Mouse (Mus musculus): ENCODE results near the gene Fsd1l.

GRCm38 (mm10) chr4:53623711-53624110 lies 7.6 kb upstream of the Fsd1l start:
- TF ChIP-seq POLR2A (IDR thresholded peaks at IDR 0.05; ENCODE audit: low read depth, low read length) (no peak), CTCF (IDR thresholded peaks at IDR 0.05; ENCODE audit: extremely low read depth, insufficient read depth, insufficient read length, insufficient replicate concordance) (no peak)
